Mouse (Mus musculus) erythroblast, adult 5-6 weeks (primary cell): ENCODE measurements around the gene Fcnb. TPM values are rescaled to one million over a fixed set of nuclear protein-coding genes. Genes with fewer than 3 reads are reported as not detected.
A peak's percentile ranks its signal among the peaks of the same experiment; 100 is the strongest.

Experiments
- ATAC-seq: replicated peaks from 2 replicates; pipeline ENCODE4 v1.8.0; 2016; ENCODE audit warnings: moderate number of reproducible peaks, mild to moderate bottlenecking, moderate TSS enrichment, inconsistent platforms; ENCODE audit not compliant: poor library complexity, low FRiP score, severe bottlenecking
- total RNA-seq, 2 experiments: library from RNA; stranded (forward) in 1 of 2; stranded (reverse) in 1 of 2; fragments of 150-400 nt in 1 of 2; fragments of 200-764, 138-1000 nt in 1 of 2; gene quantifications; 2 replicates each; pipeline versions ENCODE4 v1.2.3 to v1.2.4; 2015 to 2017; ENCODE audit warnings: low replicate concordance in 2 of 2

Fcnb gene
- total RNA-seq (2015; ENCODE audit: low replicate concordance): 217 and 263 TPM in 2 replicates
- total RNA-seq (2017; ENCODE audit: low replicate concordance): 104 and 130 TPM in 2 replicates

- no peak for ATAC-seq
Observed at GRCm38 (mm10) chr2:28084768-28085167, at the start of gene Fcnb. Fcnb (minus strand) TSS chr2:28084885.

- no peak for ATAC-seq
Observed at GRCm38 (mm10) chr2:28133833-28134232, 49.1 kb upstream of the Fcnb start.

- no peak for ATAC-seq
Observed at GRCm38 (mm10) chr2:28132117-28132516, 47.4 kb upstream of the Fcnb start.

- ATAC-seq: no peak
Observed at GRCm38 (mm10) chr2:28126763-28127438, 42.2 kb upstream of the Fcnb start.

GRCm38 (mm10) chr2:28123910-28124309 lies 39.2 kb upstream of the Fcnb start:
- no peak for ATAC-seq

GRCm38 (mm10) chr2:28121309-28121708 lies 36.6 kb upstream of the Fcnb start:
- no peak for ATAC-seq

- ATAC-seq: no peak
Observed at GRCm38 (mm10) chr2:28120342-28120741, 35.7 kb upstream of the Fcnb start.

GRCm38 (mm10) chr2:28118518-28119116 lies 33.9 kb upstream of the Fcnb start:
- no peak for ATAC-seq

- ATAC-seq: no peak
Observed at GRCm38 (mm10) chr2:28117490-28118308, 33.0 kb upstream of the Fcnb start.

GRCm38 (mm10) chr2:28108763-28109162 lies 24.1 kb upstream of the Fcnb start:
- no peak for ATAC-seq

- ATAC-seq: peak; percentile 67
Observed at GRCm38 (mm10) chr2:28106002-28106401, 21.3 kb upstream of the Fcnb start.

GRCm38 (mm10) chr2:28103653-28104052 lies 19.0 kb upstream of the Fcnb start:
- ATAC-seq: no peak

GRCm38 (mm10) chr2:28101892-28102291 lies 17.2 kb upstream of the Fcnb start:
- ATAC-seq: 0 out of 2 replicates have a peak, but pooled peaks have one; percentile 29

- ATAC-seq: peak; percentile 73
Observed at GRCm38 (mm10) chr2:28100796-28101483, 16.3 kb upstream of the Fcnb start.

- no peak for ATAC-seq
Observed at GRCm38 (mm10) chr2:28098547-28099505, 14.1 kb upstream of the Fcnb start.

- ATAC-seq: no peak
Observed at GRCm38 (mm10) chr2:28096751-28097309, 12.1 kb upstream of the Fcnb start.

GRCm38 (mm10) chr2:28092099-28092498 lies 7.4 kb upstream of the Fcnb start:
- ATAC-seq: no peak

GRCm38 (mm10) chr2:28091042-28091441 lies 6.4 kb upstream of the Fcnb start:
- no peak for ATAC-seq
